Mouse (Mus musculus) megakaryocyte, embryonic 14.5 days (primary cell): Measurements from ENCODE around the gene Ctsm. TPM values are rescaled to one million over a fixed set of nuclear protein-coding genes. Genes with fewer than 3 reads are reported as not detected.
"Not testable (repeated sequence)": the region's sequence is repeated elsewhere in the genome, so short reads cannot be mapped to it uniquely, and the experiment has no call there.

Experiments used
- H3K27me3 ChIP-seq: replicated peaks from 2 replicates; pipeline ENCODE3; 2012; ENCODE audit warnings: inconsistent platforms
- H3K36me3 ChIP-seq: replicated peaks from 2 replicates; pipeline ENCODE3; 2012; ENCODE audit warnings: low read length, inconsistent platforms, mixed read lengths
- H3K4me1 ChIP-seq: 2 replicates; pipeline ENCODE4 v1.6.1; 2012; ENCODE audit warnings: inconsistent platforms
- H3K4me3 ChIP-seq: replicated peaks from 2 replicates; pipeline ENCODE3; 2012; ENCODE audit warnings: moderate library complexity, mild to moderate bottlenecking, inconsistent platforms
- H3K9me3 ChIP-seq: 2 replicates; pipeline ENCODE4 v1.6.1; 2012; ENCODE audit warnings: inconsistent platforms
- FLI1 ChIP-seq: IDR thresholded peaks from 2 replicates; pipeline ENCODE4 v1.6.1; 2012; ENCODE audit warnings: low read length, inconsistent platforms, mixed read lengths
- GATA1 ChIP-seq: IDR thresholded peaks from 3 replicates; pipeline ENCODE4 v1.6.1; 2012; ENCODE audit warnings: mixed read lengths, low read length, inconsistent platforms, borderline replicate concordance
- polyA plus RNA-seq: library from polyadenylated mRNA; stranded (reverse); fragments of >175 nt; gene quantifications from 2 replicates; pipeline ENCODE4 v1.2.3, GENCODE M21; 2012; ENCODE audit warnings: low replicate concordance; ENCODE audit not compliant: insufficient read depth

The Ctsm gene
- polyA plus RNA-seq: not detected in 2 replicates

DNA sequence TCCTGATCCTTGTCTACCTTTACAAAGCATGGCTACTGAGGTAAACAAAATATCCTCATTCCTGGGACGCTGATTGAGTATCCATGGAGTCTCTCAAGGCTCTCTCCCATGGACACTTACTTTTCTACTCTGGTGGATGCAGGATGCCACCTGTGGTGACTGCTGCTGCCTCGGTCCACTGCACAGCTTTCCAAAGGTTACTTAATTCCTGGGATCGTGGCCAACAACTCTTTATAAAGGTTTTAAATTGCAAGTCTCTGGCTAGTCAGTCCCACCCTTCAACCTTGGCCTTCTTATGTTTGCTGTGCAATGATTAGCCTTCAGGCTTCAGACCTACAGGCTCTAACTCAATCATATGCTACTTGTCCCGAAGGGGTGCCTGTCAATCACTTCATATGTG is at the start of gene Ctsm:
TSS of gene Ctsm (minus strand) at position 209 of the 400 bp plus-strand sequence.
- Histone ChIP-seq H3K4me3 (no peak within 1 kb of the TSS), H3K27me3 (no peaks in the 10 kb centered on the region), H3K9me3 (peaks cover 7% of the 10 kb centered on the region), H3K4me1 (no peaks in the 10 kb centered on the region), H3K36me3 (no peaks in the 10 kb centered on the region)
- TF ChIP-seq FLI1: no peak
- TF ChIP-seq GATA1: no peak

DNA sequence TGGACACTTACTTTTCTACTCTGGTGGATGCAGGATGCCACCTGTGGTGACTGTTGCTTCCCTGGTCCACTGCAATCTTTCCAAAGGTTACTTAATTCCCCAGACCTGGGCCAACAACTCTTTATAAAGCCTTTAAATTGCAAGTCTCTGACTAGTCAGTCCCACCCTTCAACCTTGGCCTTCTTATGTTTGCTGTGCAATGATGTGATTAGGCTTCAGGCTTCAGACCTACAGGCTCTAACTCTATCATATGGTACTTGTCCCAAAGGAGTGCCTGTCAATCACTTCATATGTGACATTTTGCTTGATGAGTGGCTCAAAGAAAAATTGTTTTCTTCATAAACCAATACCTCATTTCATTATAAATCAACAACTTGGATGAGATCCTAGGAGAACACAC is 28.4 kb upstream of the Ctsm start, which contains the start of gene Cts3:
TSS of gene Cts3 (minus strand) at position 101 of the 400 bp plus-strand sequence.
- no peak within 1 kb of the TSS for H3K4me3 ChIP-seq
- H3K9me3 ChIP-seq: peaks cover 8% of the 10 kb centered on the region; the same call in 1 of the 2 replicates
- H3K4me1 ChIP-seq: no peaks in the 10 kb centered on the region
- TF ChIP-seq FLI1: no peak
- H3K27me3 ChIP-seq: no peaks in the 10 kb centered on the region
- H3K36me3 ChIP-seq: no peaks in the 10 kb centered on the region

DNA sequence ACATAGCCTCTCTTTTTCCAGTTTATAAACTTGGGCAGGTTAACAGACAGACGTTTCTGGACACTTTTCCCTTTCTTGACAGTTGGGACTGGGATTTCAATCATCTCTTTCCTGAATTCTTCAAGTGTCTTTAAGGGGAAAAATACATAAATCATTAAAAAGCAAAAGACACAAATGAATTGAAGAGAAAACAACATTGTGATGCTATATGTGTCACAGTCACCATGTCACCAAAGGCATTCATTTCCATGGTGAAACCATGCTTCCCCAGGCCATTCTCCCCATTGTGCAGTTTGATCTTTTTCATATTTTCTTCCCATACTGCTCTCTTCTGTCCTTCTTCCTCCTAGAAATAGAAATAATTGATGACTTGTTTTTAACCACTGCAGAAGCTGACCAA is 26.4 kb upstream of the Ctsm start, which contains the start of gene Gm49352:
TSS of gene Gm49352 (minus strand) at position 101 of the 400 bp plus-strand sequence.
- H3K36me3 ChIP-seq, H3K4me3 ChIP-seq, H3K9me3 ChIP-seq, H3K27me3 ChIP-seq, H3K4me1 ChIP-seq: not testable (repeated sequence)

Other genes starting within 250 kb of the Ctsm start
- not detected in 2 replicates for gene Cts7, start 183.6 kb downstream of the Ctsm start, polyA plus RNA-seq
- not detected in 2 replicates for gene Gm49352, start 26.3 kb upstream of the Ctsm start, polyA plus RNA-seq
- not detected in 2 replicates for gene Cts3, start 28.3 kb upstream of the Ctsm start, polyA plus RNA-seq